Comparison of ENCODE assay signal across 9 mouse cellular contexts in the genomic region with DNA sequence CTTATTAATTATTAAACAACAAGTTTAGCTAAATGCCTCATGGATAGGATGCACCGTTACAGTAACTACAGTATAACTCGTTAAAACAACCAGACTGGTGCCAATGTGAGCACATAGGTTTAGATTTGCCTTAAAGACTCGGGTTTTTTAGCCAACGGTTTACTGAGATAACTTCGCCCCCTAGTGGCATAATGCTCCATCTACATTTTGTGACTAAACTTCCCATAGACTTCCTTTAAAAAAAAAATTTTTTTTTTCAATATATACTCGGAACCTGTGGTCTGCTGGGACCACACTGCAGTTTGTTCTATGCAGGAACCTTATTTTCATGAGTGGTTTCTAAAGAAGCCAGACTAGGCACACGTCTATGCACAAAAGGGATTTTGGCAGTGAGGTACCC. TPM values are rescaled to one million over a fixed set of nuclear protein-coding genes. Genes with fewer than 3 reads are reported as not detected.
A peak's percentile ranks its signal among the peaks of the same experiment; 100 is the strongest.
DNase-seq lines count a peak whose midpoint lies in the region; ATAC-seq and TF ChIP-seq lines count a peak whose summit lies in the region.
"Had no signal": no experiment of that assay in that cellular context is flagged by ENCODE, and none has a peak within 500 bp of the region (broad histone marks: within the 10 kb centered on the region; RNA-seq: fewer than 3 reads in every experiment).

No protein-coding gene starts in this region.

- no peak for TF ChIP-seq EP300 in heart, adult 2 months (IDR thresholded peaks at IDR 0.05; ENCODE audit: insufficient read depth, low read depth, low read length)

- H3K4me3 ChIP-seq in heart, adult 2 months = no peak overlapping the region; the same call in 1 of the 2 replicates
- H3K4me3 ChIP-seq in forebrain, embryonic 16.5 days (replicated peaks; ENCODE audit: low read length) = no peak overlapping the region
- no peak overlapping the region for H3K4me3 ChIP-seq in midbrain, postnatal 0 days (ENCODE audit: low read depth, low read length)

- WGBS in heart, adult 2 months = 3% methylated on average over 7 of the region's 7 CpGs
- 5% methylated on average over 7 of the region's 7 CpGs for WGBS in forebrain, embryonic 16.5 days
- 2% methylated on average over 7 of the region's 7 CpGs for WGBS in midbrain, postnatal 0 days

- no peak overlapping the region; the same call in 1 of the 2 replicates for H3K4me2 ChIP-seq in forebrain, embryonic 16.5 days (ENCODE audit: low read length)
- H3K4me2 ChIP-seq in midbrain, postnatal 0 days (ENCODE audit: low read depth, low read length, poor library complexity, severe bottlenecking) = peak overlapping the region; percentile 38

- no peak for DNase-seq in heart, adult 2 months
- DNase-seq in heart, adult 11 months = no peak
- peak; percentile 60 for DNase-seq in brain, embryonic 18.5 days (ENCODE audit: low read depth, low spot score)
- peak; percentile 61 for DNase-seq in induced T-regulatory cell, adult 2 months (ENCODE audit: low read depth)
- peak; percentile 42 for DNase-seq in left cerebral cortex, postnatal 4 days
- peak; percentile 95 for DNase-seq in midbrain, postnatal 0 days (ENCODE audit: low spot score)

- H3K36me3 ChIP-seq in heart, adult 2 months (ENCODE audit: control insufficient read depth, insufficient read depth, low read length) = no peaks in the 10 kb centered on the region
- H3K36me3 ChIP-seq in forebrain, embryonic 16.5 days (ENCODE audit: control insufficient read depth, insufficient read depth) = no peaks in the 10 kb centered on the region
- no peaks in the 10 kb centered on the region for H3K36me3 ChIP-seq in midbrain, postnatal 0 days (ENCODE audit: insufficient read depth, low read length)

- no peaks in the 10 kb centered on the region for H3K27me3 ChIP-seq in heart, adult 2 months (ENCODE audit: control insufficient read depth, insufficient read depth, low read length)
- H3K27me3 ChIP-seq in forebrain, embryonic 16.5 days (replicated peaks; ENCODE audit: control insufficient read depth, insufficient read depth, low read length) = no peaks in the 10 kb centered on the region
- H3K27me3 ChIP-seq in midbrain, postnatal 0 days (ENCODE audit: insufficient read depth, low read length) = peaks cover 4% of the 10 kb centered on the region; the same call in 1 of the 2 replicates

- no peak overlapping the region for H3K9ac ChIP-seq in heart, adult 2 months (ENCODE audit: low read depth, low read length)
- no peak overlapping the region for H3K9ac ChIP-seq in forebrain, embryonic 16.5 days (replicated peaks; ENCODE audit: low read depth, low read length)
- H3K9ac ChIP-seq in midbrain, postnatal 0 days (replicated peaks; ENCODE audit: low read length, poor library complexity, severe bottlenecking) = no peak overlapping the region

- peak; percentile 65 for ATAC-seq in forebrain, embryonic 16.5 days
- ATAC-seq in midbrain, postnatal 0 days (ENCODE audit: low FRiP score) = no peak
- ATAC-seq in monocyte, adult 5-6 weeks (replicated peaks; ENCODE audit: insufficient number of reproducible peaks, low FRiP score, low TSS enrichment, poor library complexity, severe bottlenecking) = no peak

- H3K9me3 ChIP-seq in forebrain, embryonic 16.5 days (ENCODE audit: control insufficient read depth, low read length) = no peaks in the 10 kb centered on the region
- no peaks in the 10 kb centered on the region for H3K9me3 ChIP-seq in midbrain, postnatal 0 days (ENCODE audit: low read length)

- H3K4me1 ChIP-seq in heart, adult 2 months (ENCODE audit: control insufficient read depth, insufficient read depth, low read length) = no peaks in the 10 kb centered on the region
- H3K4me1 ChIP-seq in forebrain, embryonic 16.5 days (replicated peaks; ENCODE audit: control insufficient read depth, insufficient read depth, low read length) = 0 out of 2 replicates have a peak, but pooled peaks cover 2% of the 10 kb centered on the region
- H3K4me1 ChIP-seq in midbrain, postnatal 0 days (ENCODE audit: insufficient read depth, low read length) = no peaks in the 10 kb centered on the region

- TF ChIP-seq CTCF in heart, adult 2 months (IDR thresholded peaks at IDR 0.05) = peak; percentile 85
- TF ChIP-seq CTCF in midbrain, postnatal 0 days (IDR thresholded peaks at IDR 0.05) = peak; percentile 88

- no peak for TF ChIP-seq POLR2A in heart, adult 2 months (IDR thresholded peaks at IDR 0.05; ENCODE audit: insufficient read depth, low read depth, low read length)

- intact Hi-C loops in heart, adult 2 months (cut with DNase I) = loop anchor here (1.0 to 10.0 kb wide), 3 partner anchors 106 to 969 kb away; no protein-coding TSS in a partner anchor
- intact Hi-C loops in left cerebral cortex, postnatal 4 days (cut with DNase I) = loop anchor here (2.0 to 10.0 kb wide), 4 partner anchors 106 to 969 kb away; a partner anchor contains a TSS

- no peak overlapping the region for H3K27ac ChIP-seq in heart, adult 2 months
- H3K27ac ChIP-seq in forebrain, embryonic 16.5 days (ENCODE audit: low read length) = no peak overlapping the region
- no peak overlapping the region for H3K27ac ChIP-seq in midbrain, postnatal 0 days (ENCODE audit: low read depth, low read length)
- H3K27ac ChIP-seq: macrophage had no signal

- H3K79me2 ChIP-seq in heart, adult 2 months (replicated peaks; ENCODE audit: control insufficient read depth, insufficient read depth, low read length) = no peaks in the 10 kb centered on the region

RNA-seq across cellular contexts. Expression of a gene that starts 16.2 kb away (rescaled TPM):
- not detected for total RNA-seq in heart, adult 2 months (2021)
- not detected in 2 replicates for polyA plus RNA-seq in heart, adult 2 months (2012; rRNA removed)
- polyA plus RNA-seq in forebrain, embryonic 16.5 days (2015; fragmentation: Nextera tagmentation; extraction: Ambion mirVana) = 0.62 and 1.5 TPM in 2 replicates
- 1 to 10 TPM; 3.1 to 3.7 TPM for total RNA-seq in left cerebral cortex, postnatal 4 days (2021)
- total RNA-seq in midbrain, postnatal 0 days (2014; rRNA removed) = 3.0 and 5.9 TPM in 2 replicates
- 3.1 and 4.2 TPM in 2 replicates for polyA plus RNA-seq in midbrain, postnatal 0 days (2015; fragmentation: Nextera tagmentation; extraction: Ambion mirVana)
- total RNA-seq in monocyte, adult 5-6 weeks (2017) = 0.48 to 1.1 TPM in 2 of 3 replicates, not detected in the other

RNA-seq across cellular contexts. Expression of a gene that starts 18.3 kb away (rescaled TPM):
- total RNA-seq in heart, adult 2 months (2021) = 100 to 1,000 TPM; 143 to 163 TPM
- 27.0 and 48.5 TPM in 2 replicates for polyA plus RNA-seq in heart, adult 2 months (2012; rRNA removed)
- 53.1 and 57.5 TPM in 2 replicates for polyA plus RNA-seq in forebrain, embryonic 16.5 days (2015; fragmentation: Nextera tagmentation; extraction: Ambion mirVana)
- total RNA-seq in left cerebral cortex, postnatal 4 days (2021) = 100 to 1,000 TPM in 1 of 2 experiments, 10 to 100 TPM in 1; 97.2 to 105 TPM
- total RNA-seq in midbrain, postnatal 0 days (2014; rRNA removed) = 77.4 and 106 TPM in 2 replicates
- polyA plus RNA-seq in midbrain, postnatal 0 days (2015; fragmentation: Nextera tagmentation; extraction: Ambion mirVana) = 42.5 and 43.9 TPM in 2 replicates
- total RNA-seq in monocyte, adult 5-6 weeks (2017) = 53.4 to 71.9 TPM (median 57.4 TPM) in 3 replicates

Comparison
In these comparisons a context has a peak if more than half of its experiments do, and no peak if none do; other contexts are left out.
1. DNase-seq: peak in brain, embryonic 18.5 days (single experiment), induced T-regulatory cell, adult 2 months (single experiment), left cerebral cortex, postnatal 4 days (single experiment) and midbrain, postnatal 0 days (single experiment); none in heart, adult 2 months (0 of 2) and heart, adult 11 months (single experiment).